Mouse (Mus musculus): ENCODE measurements around the gene BC037034. TPM values are rescaled to one million over a fixed set of nuclear protein-coding genes. Genes with fewer than 3 reads are reported as not detected.
A peak's percentile ranks its signal among the peaks of the same experiment; 100 is the strongest.

BC037034 gene
- polyA plus RNA-seq, 1 experiment from 2014 or later: 18.9 TPM

DNA sequence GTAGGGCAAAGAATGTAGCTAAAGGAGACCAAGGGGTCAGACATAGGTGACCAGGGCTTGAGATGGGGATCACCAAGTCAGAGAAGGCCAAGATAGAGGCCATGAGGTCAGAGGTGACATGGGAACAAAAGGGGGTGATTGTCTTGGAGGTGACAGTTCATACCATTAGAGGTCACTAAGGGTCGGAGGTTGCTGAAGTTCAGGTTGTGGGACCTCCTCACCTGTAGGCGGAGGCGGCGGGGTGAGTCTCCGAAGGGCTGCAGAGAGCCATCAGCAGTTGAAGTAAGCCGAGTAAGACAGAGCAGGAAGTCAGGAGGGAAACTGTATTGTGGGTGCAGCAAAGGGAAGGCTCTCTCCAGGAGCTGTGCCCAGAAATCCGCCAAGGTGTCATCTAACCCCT, 14.2 kb upstream of the BC037034 start:
- Histone ChIP-seq H3K27me3 (peaks cover 7% of the 10 kb centered on the region; the same call in 1 of the 2 replicates), H3K4me3 (peak overlapping the region; percentile 68), H3K9me3 (replicated peaks) (0 out of 2 replicates have a peak, but pooled peaks cover 3% of the 10 kb centered on the region), H3K36me3 (peaks cover 32% of the 10 kb centered on the region), H3K27ac (no peak overlapping the region), H3K4me2 (replicated peaks) (peak overlapping the region; percentile 85), H3K4me1 (peaks cover 57% of the 10 kb centered on the region), H3K9ac (peak overlapping the region; percentile 88)
- WGBS: 90% methylated on average over 7 of the region's 7 CpGs
- ATAC-seq (ENCODE audit: low FRiP score): no peak

DNA sequence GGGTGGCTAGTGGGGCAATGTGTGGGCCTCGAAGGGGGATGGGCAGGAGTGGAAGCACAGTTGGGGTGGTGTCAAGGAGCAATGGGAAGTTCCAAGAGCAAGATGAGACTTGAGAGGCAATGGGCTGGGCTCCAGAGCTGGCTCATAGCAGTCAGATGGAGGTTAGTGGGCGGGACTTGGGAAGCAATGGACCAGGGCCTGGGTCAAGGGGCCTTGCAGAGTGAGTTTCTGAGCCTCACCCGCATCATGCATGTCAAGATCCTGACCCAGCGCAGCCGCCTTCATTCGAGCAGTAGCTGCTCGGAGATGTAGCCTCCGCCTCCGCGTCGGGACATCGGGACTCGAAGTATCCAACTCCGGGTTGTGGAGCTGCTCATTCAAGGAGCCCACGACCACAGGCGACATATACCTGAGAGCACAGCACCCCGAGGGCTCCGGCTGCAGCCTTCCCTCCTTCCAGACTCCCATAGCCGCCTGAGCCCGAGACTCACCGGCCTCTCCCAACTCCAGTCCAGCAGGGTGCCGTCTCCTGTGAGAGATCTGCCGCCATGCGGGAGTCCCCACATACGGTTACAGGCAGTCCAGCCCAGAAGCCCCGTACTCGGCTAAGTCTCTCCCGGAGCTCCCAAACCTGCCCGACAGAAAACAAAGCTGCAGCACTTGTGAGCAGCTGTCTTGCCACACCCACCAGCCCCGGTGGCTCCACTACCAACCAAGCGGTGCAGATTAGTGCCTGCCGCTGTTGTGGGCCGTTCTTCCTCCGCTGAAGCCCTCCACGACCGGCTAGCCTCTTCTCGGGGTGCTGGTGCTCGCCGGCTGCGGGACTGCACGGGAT, 11.6 kb upstream of the BC037034 start:
- ATAC-seq (ENCODE audit: low FRiP score): no peak
- Histone ChIP-seq H3K4me1 (peaks cover 75% of the 10 kb centered on the region), H3K9ac (peak overlapping the region; percentile 60), H3K27ac (peak overlapping the region; percentile 49; the same call in 1 of the 2 replicates), H3K4me2 (replicated peaks) (peak overlapping the region; percentile 85), H3K4me3 (peak overlapping the region; percentile 68), H3K27me3 (no peaks in the 10 kb centered on the region; the same call in 1 of the 2 replicates), H3K9me3 (replicated peaks) (no peaks in the 10 kb centered on the region), H3K36me3 (peaks cover 32% of the 10 kb centered on the region)
- WGBS: 9% methylated on average over 41 of the region's 41 CpGs

DNA sequence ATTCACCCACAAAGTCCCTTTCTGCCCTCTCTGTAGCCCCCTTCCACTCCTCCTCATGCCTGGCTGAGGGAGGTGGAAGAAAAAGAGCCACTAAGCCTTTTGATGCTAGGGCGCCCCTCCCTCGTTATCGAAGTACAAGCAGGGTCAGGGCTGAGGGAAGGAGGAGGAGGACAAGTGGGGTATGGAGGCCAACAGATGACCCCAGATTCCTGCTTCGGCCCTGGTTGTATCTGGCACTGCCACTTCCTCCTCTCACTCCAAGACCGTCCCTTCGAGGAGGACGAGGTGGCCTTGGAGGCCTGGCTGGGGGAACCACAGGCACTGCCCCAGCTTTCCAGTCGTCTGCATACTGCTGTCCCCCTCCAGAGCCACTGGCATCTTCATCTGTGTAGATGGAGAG, 10.4 kb upstream of the BC037034 start:
- no peak overlapping the region for H3K27ac ChIP-seq
- H3K4me3 ChIP-seq: no peak overlapping the region
- H3K9ac ChIP-seq: peak overlapping the region; percentile 39; the same call in 1 of the 2 replicates
- no peak overlapping the region; the same call in 1 of the 2 replicates for H3K4me2 ChIP-seq (replicated peaks)
- H3K4me1 ChIP-seq: peaks cover 75% of the 10 kb centered on the region
- ATAC-seq (ENCODE audit: low FRiP score): no peak
- 52% methylated on average over 8 of the region's 8 CpGs for WGBS
- no peaks in the 10 kb centered on the region for H3K9me3 ChIP-seq (replicated peaks)
- H3K36me3 ChIP-seq: peaks cover 32% of the 10 kb centered on the region
- no peaks in the 10 kb centered on the region; the same call in 1 of the 2 replicates for H3K27me3 ChIP-seq

DNA sequence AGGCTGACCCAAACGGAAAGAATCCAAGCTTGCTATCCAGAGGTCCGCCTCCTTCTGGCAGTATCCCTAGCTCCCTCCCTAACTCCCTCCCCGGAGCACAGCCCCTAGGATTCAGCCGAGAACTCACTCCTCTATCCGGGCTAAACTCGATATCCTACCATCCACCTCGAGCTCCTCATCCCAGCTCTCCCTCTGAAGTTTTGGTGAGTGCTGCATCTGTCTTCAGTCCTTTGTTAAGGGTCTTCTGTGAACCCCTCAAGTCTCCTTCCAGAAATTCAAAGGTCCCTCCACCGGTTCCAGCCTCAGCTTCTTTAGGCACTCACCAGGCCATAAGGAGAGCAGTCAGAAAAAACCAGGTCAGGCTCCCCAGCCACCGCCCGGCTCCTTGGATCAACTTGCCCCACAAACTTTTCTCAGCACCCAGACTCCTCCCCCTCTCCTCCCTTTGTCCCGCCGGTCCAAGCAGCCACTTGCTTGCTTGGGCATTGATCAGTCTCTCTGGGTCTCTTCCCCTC, 8.6 kb upstream of the BC037034 start, which contains the start of gene Gal3st4:
TSS of gene Gal3st4 (minus strand) at position 432 of the 515 bp plus-strand sequence.
- no peak for ATAC-seq (ENCODE audit: low FRiP score)
- Histone ChIP-seq H3K4me1 (peaks cover 60% of the 10 kb centered on the region), H3K4me2 (replicated peaks) (peak within 1 kb of the TSS; percentile 39), H3K27ac (peak within 1 kb of the TSS; percentile 55), H3K9ac (peak within 1 kb of the TSS; percentile 45; the same call in 1 of the 2 replicates), H3K9me3 (replicated peaks) (no peaks in the 10 kb centered on the region), H3K4me3 (peak within 1 kb of the TSS; percentile 19), H3K36me3 (peaks cover 26% of the 10 kb centered on the region), H3K27me3 (no peaks in the 10 kb centered on the region; the same call in 1 of the 2 replicates)
- 1% methylated on average over 12 of the region's 12 CpGs for WGBS

DNA sequence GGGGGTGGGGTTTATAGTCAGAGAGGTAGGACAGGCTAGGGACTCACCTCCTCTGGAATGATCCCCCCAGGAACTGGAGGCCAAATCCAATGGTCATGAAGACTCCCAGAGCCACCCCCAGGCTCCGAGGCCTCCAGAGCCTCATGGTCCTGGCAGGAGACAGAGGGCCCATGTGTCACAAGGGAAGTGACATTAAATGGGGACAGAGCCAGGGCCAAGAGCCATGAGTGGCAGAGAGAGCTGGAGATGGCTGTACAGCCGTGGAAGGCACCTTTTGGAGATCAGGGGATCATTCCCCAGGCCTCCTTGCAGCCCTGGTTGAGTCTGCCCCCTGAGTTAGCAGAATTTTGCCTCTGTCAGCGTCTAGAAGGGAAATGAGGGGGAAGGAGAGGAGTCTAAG, 7.4 kb upstream of the BC037034 start:
- peaks cover 17% of the 10 kb centered on the region for H3K36me3 ChIP-seq
- H3K4me2 ChIP-seq (replicated peaks): no peak overlapping the region
- no peak overlapping the region for H3K27ac ChIP-seq
- no peaks in the 10 kb centered on the region for H3K9me3 ChIP-seq (replicated peaks)
- H3K4me1 ChIP-seq: peaks cover 47% of the 10 kb centered on the region
- H3K27me3 ChIP-seq: no peaks in the 10 kb centered on the region; the same call in 1 of the 2 replicates
- whole genome bisulfite sequencing: 51% methylated on average over 3 of the region's 3 CpGs
- no peak overlapping the region for H3K4me3 ChIP-seq
- H3K9ac ChIP-seq: no peak overlapping the region
- no peak for ATAC-seq (ENCODE audit: low FRiP score)

DNA sequence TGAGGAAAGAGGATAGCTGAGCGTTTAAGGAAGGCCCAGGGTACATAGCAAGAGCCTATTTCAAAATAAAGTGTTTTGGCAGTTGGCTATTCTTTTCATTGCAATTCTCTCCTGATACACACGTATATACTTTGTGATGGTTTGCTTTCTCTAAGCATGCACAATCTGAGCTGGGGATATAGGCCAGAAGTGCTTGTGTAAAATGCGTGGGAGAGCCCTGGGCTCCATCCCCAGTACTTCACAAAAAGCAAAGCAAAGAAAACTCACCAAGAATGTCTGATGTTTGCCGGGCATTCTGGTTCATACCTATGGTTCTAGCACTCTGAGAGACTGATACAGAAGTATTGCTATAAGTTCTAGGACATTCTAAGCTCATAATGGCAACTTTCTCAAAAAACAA, 5.1 kb upstream of the BC037034 start:
- no peak for ATAC-seq (ENCODE audit: low FRiP score)
- no peak overlapping the region for H3K27ac ChIP-seq
- no peaks in the 10 kb centered on the region for H3K9me3 ChIP-seq (replicated peaks)
- no peaks in the 10 kb centered on the region; the same call in 1 of the 2 replicates for H3K27me3 ChIP-seq
- H3K4me2 ChIP-seq (replicated peaks): no peak overlapping the region
- 78% methylated on average over 4 of the region's 4 CpGs for WGBS
- peaks cover 9% of the 10 kb centered on the region for H3K36me3 ChIP-seq
- no peak overlapping the region for H3K4me3 ChIP-seq
- H3K4me1 ChIP-seq: peaks cover 32% of the 10 kb centered on the region
- H3K9ac ChIP-seq: no peak overlapping the region

DNA sequence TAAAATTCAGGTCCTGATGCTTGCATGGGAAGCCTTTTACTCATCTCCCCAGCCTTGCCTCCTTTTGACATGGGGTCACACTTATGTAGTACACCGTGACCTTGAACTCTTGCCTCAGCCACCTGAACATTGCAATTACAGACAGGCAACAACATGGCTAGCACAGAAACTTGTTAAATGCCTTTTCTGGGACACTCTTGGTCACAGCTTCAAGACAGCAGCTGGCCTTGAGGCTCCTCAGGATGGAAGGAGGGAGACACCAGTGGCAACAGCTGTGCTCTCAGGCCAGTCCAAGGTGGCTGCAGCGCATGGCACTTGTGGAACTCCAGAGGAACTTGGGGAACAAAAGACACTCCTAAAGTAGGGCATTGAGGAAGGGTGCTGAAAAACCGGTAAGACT, 3.3 kb upstream of the BC037034 start:
- Histone ChIP-seq H3K9ac (no peak overlapping the region), H3K4me1 (peaks cover 28% of the 10 kb centered on the region), H3K4me2 (replicated peaks) (no peak overlapping the region), H3K4me3 (no peak overlapping the region), H3K9me3 (replicated peaks) (no peaks in the 10 kb centered on the region), H3K27me3 (no peaks in the 10 kb centered on the region; the same call in 1 of the 2 replicates), H3K36me3 (peaks cover 8% of the 10 kb centered on the region), H3K27ac (no peak overlapping the region)
- ATAC-seq (ENCODE audit: low FRiP score): no peak
- 93% methylated on average over 3 of the region's 3 CpGs for WGBS

DNA sequence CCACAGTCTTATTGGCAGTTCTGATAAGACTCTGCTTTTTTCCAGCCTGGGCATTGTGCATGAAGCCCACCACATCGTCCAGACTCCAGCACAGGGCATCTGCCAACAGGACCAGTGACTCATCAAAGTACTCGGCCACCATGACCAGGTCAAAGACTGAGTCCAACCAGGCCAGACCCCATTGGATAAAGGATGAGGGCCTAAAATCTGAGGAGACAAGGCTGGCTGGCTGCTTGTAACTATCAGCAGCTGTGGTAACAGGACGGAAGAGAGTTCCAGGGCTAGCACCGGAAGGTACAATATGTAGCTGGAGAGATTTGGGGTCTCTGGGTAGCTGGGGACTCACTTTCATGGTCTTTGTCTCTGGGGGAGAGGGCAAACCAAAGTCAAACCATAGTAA, 1.9 kb upstream of the BC037034 start:
- Histone ChIP-seq H3K27ac (no peak overlapping the region), H3K9ac (no peak overlapping the region), H3K4me2 (replicated peaks) (no peak overlapping the region), H3K27me3 (no peaks in the 10 kb centered on the region), H3K36me3 (peaks cover 22% of the 10 kb centered on the region), H3K4me3 (no peak overlapping the region), H3K4me1 (peaks cover 22% of the 10 kb centered on the region), H3K9me3 (replicated peaks) (no peaks in the 10 kb centered on the region)
- ATAC-seq (ENCODE audit: low FRiP score): no peak
- over 99% methylated on average over 4 of the region's 4 CpGs for WGBS

DNA sequence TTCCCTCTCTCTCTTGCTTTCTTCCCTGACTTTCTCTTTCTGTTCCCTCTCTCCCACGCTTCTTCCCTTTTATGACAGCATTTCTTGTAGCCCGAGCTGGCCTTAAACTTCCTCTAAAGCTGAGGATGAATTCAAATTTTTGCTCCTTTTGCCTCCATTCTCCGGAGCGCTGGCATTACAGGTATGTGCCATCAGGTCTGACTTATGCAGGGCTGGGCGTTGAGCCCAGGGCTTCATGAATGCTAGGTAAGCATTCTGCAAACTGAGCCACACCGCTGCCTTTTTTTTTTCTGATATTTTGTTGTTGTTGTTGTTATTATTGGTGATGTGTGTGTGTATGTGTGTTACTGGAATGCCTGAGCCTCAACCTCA, 360 bp upstream of the BC037034 start:
- peaks cover 36% of the 10 kb centered on the region for H3K36me3 ChIP-seq
- peak overlapping the region; percentile 81; the same call in 1 of the 2 replicates for H3K27ac ChIP-seq
- H3K27me3 ChIP-seq: no peaks in the 10 kb centered on the region

DNA sequence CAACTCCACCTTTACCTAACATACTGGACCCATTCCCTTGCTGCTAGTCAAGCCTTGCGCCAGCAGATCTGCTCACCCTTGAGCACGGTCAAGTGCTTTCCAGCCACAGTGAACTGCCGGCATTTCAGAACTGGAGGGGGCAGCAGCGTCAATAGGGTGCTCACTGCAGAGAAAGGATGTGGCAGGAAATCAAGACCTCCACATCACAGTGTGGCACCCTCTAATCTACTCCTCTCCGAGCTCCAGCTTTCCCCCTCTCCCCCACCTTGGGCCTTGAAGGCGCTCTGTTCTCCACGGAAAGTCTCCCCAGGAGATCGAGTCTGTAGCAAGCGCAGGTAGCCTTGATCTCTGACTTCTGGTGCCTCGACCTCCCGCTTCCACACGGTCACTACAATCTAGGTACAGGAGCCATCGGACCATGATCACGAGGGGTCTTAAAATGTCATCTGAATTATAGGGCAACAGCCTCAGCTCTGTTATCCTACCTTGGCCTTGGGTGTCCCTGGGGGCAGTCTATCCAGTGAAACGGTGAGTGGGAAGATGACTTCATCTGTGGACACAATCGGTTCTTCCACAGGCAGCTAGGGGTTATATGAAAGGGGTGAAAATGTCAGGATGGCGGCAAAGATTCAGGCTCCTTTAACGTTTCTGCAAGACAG, 1.1 kb downstream of the BC037034 start:
- Histone ChIP-seq H3K4me3 (peak overlapping the region; percentile 97), H3K4me2 (replicated peaks) (peak overlapping the region; percentile 100), H3K9ac (peak overlapping the region; percentile 97), H3K27ac (no peak overlapping the region), H3K4me1 (peaks cover 25% of the 10 kb centered on the region), H3K27me3 (no peaks in the 10 kb centered on the region), H3K9me3 (replicated peaks) (no peaks in the 10 kb centered on the region), H3K36me3 (peaks cover 49% of the 10 kb centered on the region)
- 68% methylated on average over 18 of the region's 18 CpGs for WGBS
- ATAC-seq (ENCODE audit: low FRiP score): no peak

More for the DNA sequence above, 360 bp upstream of the BC037034 start:
- peak overlapping the region; percentile 97 for H3K4me3 ChIP-seq
- peak overlapping the region; percentile 100 for H3K4me2 ChIP-seq (replicated peaks)
- no peak for ATAC-seq (ENCODE audit: low FRiP score)
- H3K9me3 ChIP-seq (replicated peaks): no peaks in the 10 kb centered on the region
- H3K4me1 ChIP-seq: peaks cover 25% of the 10 kb centered on the region
- H3K9ac ChIP-seq: peak overlapping the region; percentile 97
- WGBS: 18% methylated on average over 6 of the region's 6 CpGs

DNA sequence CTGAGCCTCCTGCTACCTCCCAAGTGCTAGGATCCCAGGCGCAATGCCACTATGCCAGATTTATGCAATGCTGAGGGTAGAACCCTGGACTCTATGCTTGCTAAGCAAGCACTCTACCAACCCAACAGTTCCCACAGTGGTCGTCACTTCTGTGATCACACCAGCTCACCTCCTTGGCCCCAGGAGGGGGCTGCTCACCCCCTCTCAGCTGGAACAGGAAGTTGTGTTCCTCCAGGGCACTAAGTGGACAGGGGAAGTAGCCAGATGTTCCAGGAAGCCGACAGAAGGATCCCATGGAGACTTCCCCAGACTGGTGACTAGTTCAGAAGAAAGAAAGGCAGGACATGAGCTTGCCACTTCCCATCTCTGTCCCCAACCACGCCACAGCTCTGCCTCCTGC, 1.8 kb downstream of the BC037034 start:
- Histone ChIP-seq H3K27me3 (no peaks in the 10 kb centered on the region), H3K9me3 (replicated peaks) (no peaks in the 10 kb centered on the region), H3K4me3 (no peak overlapping the region; the same call in 1 of the 2 replicates), H3K9ac (peak overlapping the region; percentile 5; the same call in 1 of the 2 replicates), H3K4me1 (peaks cover 25% of the 10 kb centered on the region), H3K36me3 (peaks cover 49% of the 10 kb centered on the region), H3K27ac (no peak overlapping the region), H3K4me2 (replicated peaks) (peak overlapping the region; percentile 100; the same call in 1 of the 2 replicates)
- no peak for ATAC-seq (ENCODE audit: low FRiP score)
- 86% methylated on average over 4 of the region's 4 CpGs for WGBS

DNA sequence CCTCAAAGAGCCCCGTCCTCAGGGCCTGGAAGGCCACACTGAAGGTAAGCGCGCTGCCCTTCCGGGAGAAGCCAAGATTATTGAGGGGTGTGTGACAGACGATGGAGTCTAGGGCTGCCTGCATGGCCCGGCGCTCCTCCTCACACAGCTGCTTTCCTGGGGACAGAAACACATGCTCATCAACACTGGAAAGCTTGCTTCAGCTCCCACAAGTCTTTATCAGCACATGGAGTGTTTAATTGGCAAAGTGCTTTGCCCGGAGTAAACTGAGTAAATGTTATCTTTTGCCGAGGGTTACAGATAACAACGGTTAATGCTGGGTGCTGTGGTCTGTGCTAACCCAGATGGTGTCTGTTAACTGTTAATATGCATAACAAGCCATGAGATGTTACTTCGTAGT, 3.0 kb downstream of the BC037034 start:
- no peaks in the 10 kb centered on the region for H3K9me3 ChIP-seq (replicated peaks)
- ATAC-seq (ENCODE audit: low FRiP score): no peak
- H3K9ac ChIP-seq: no peak overlapping the region
- no peak overlapping the region for H3K4me3 ChIP-seq
- WGBS: 92% methylated on average over 11 of the region's 11 CpGs
- H3K4me2 ChIP-seq (replicated peaks): no peak overlapping the region
- H3K27me3 ChIP-seq: no peaks in the 10 kb centered on the region
- H3K36me3 ChIP-seq: peaks cover 43% of the 10 kb centered on the region
- H3K4me1 ChIP-seq: peaks cover 31% of the 10 kb centered on the region
- H3K27ac ChIP-seq: no peak overlapping the region
